Mouse (Mus musculus): ENCODE results near the gene Phxr2. TPM values are rescaled to one million over a fixed set of nuclear protein-coding genes. Genes with fewer than 3 reads are reported as not detected.

Gene Phxr2
- total and polyA plus RNA-seq, 3 experiments, result not detected

- dilution Hi-C loops (cut with MboI; ENCODE audit: extremely low pct_ligation_motif_present, extremely low pct_unique_long_range_greater_than_20kb, low sequenced_read_pairs) (no loop called here), in situ Hi-C loops (cut with MboI; ENCODE audit: low pct_ligation_motif_present, low pct_unique_long_range_greater_than_20kb, low sequenced_read_pairs) (no loop called here)
- DNase-seq (ENCODE audit: extremely low read depth), result no peak
- no peak overlapping the region for H3K27ac ChIP-seq (ENCODE audit: insufficient read depth, low read depth)
- H3K4me2 ChIP-seq (ENCODE audit: insufficient read depth, low read depth, poor library complexity, severe bottlenecking), result no peak overlapping the region
- H3K9ac ChIP-seq (ENCODE audit: insufficient read depth, low read depth), result no peak overlapping the region
- no peaks in the 10 kb centered on the region for H3K79me2 ChIP-seq (replicated peaks; ENCODE audit: control insufficient read depth, extremely low read depth, insufficient read depth, poor library complexity, severe bottlenecking)
- H3K4me1 ChIP-seq (ENCODE audit: control insufficient read depth in 1 of 2, insufficient read depth in 2 of 2), result peaks cover 2 to 20% of the 10 kb centered on the region in 2 experiments; a peak in 3 of 4 replicates
- H3K27me3 ChIP-seq (replicated peaks), result no peaks in the 10 kb centered on the region
- no peak overlapping the region for H3K4me3 ChIP-seq (replicated peaks in 1 of 3; ENCODE audit: low read depth in 2 of 3, low read length in 2 of 3, poor library complexity in 1 of 3)
- peaks cover 0 to 25% of the 10 kb centered on the region in 2 experiments for H3K36me3 ChIP-seq (replicated peaks in 1 of 2; ENCODE audit: control insufficient read depth in 1 of 2, insufficient read depth in 1 of 2, low read length in 1 of 2)
- no peak for TF ChIP-seq GABPA (IDR thresholded peaks at IDR 0.05; ENCODE audit: insufficient replicate concordance, low read depth, low read length)
- no peaks in the 10 kb centered on the region for H3K9me3 ChIP-seq (replicated peaks; ENCODE audit: low read length)
Measured at GRCm38 (mm10) chr10:99116237-99116632, 9.9 kb downstream of the Phxr2 start.

- Histone ChIP-seq H3K9me3 (replicated peaks; ENCODE audit: low read length) (no peaks in the 10 kb centered on the region), H3K4me3 (replicated peaks in 1 of 3; ENCODE audit: low read depth in 2 of 3, low read length in 2 of 3, poor library complexity in 1 of 3) (no peak overlapping the region), H3K9ac (ENCODE audit: insufficient read depth, low read depth) (no peak overlapping the region), H3K4me1 (ENCODE audit: control insufficient read depth in 1 of 2, insufficient read depth in 2 of 2) (peaks cover 6 to 26% of the 10 kb centered on the region in 2 experiments; a peak in 3 of 4 replicates), H3K4me2 (ENCODE audit: insufficient read depth, low read depth, poor library complexity, severe bottlenecking) (no peak overlapping the region), H3K27me3 (replicated peaks) (no peaks in the 10 kb centered on the region), H3K27ac (ENCODE audit: insufficient read depth, low read depth) (no peak overlapping the region), H3K36me3 (replicated peaks in 1 of 2; ENCODE audit: control insufficient read depth in 1 of 2, insufficient read depth in 1 of 2, low read length in 1 of 2) (peaks cover 0 to 30% of the 10 kb centered on the region in 2 experiments), H3K79me2 (replicated peaks; ENCODE audit: control insufficient read depth, extremely low read depth, insufficient read depth, poor library complexity, severe bottlenecking) (no peaks in the 10 kb centered on the region)
- in situ Hi-C loops (cut with MboI; ENCODE audit: low pct_ligation_motif_present, low pct_unique_long_range_greater_than_20kb, low sequenced_read_pairs), result no loop called here
- no peak for DNase-seq (ENCODE audit: extremely low read depth)
- dilution Hi-C loops (cut with MboI; ENCODE audit: extremely low pct_ligation_motif_present, extremely low pct_unique_long_range_greater_than_20kb, low sequenced_read_pairs), result no loop called here
- TF ChIP-seq ELF1 (IDR thresholded peaks at IDR 0.05; ENCODE audit: low read depth, low read length) (no peak), ZC3H11A (IDR thresholded peaks at IDR 0.05; ENCODE audit: low read depth, low read length) (no peak)
Measured at GRCm38 (mm10) chr10:99115471-99116236, 10.5 kb downstream of the Phxr2 start.

- no peaks in the 10 kb centered on the region for H3K27me3 ChIP-seq (replicated peaks)
- peaks cover 10% of the 10 kb centered on the region for H3K9me3 ChIP-seq (replicated peaks; ENCODE audit: low read length)
- H3K4me1 ChIP-seq (ENCODE audit: control insufficient read depth in 1 of 2, insufficient read depth in 2 of 2), result peaks cover 6 to 26% of the 10 kb centered on the region in 2 experiments; a peak in 3 of 4 replicates
- TF ChIP-seq MEF2A (IDR thresholded peaks at IDR 0.05; ENCODE audit: borderline replicate concordance, low read depth, low read length), result no peak
- TF ChIP-seq IRF4 (IDR thresholded peaks at IDR 0.05; ENCODE audit: low read depth, low read length), result no peak
- no peak for TF ChIP-seq POLR2AphosphoS2 (IDR thresholded peaks at IDR 0.05; ENCODE audit: low read depth, low read length)
- no peak for TF ChIP-seq ZKSCAN1 (IDR thresholded peaks at IDR 0.05; ENCODE audit: borderline replicate concordance, low read depth, low read length)
- TF ChIP-seq PAX5 (IDR thresholded peaks at IDR 0.05; ENCODE audit: low read length), result no peak
- no peak for TF ChIP-seq RAD21 (IDR thresholded peaks at IDR 0.05; ENCODE audit: low read depth, low read length)
- no peak for TF ChIP-seq ETS1 (conservative IDR thresholded peaks at IDR 0.05; ENCODE audit: low read depth, low read length)
- no peak for TF ChIP-seq MAX (IDR thresholded peaks at IDR 0.05; ENCODE audit: low read length)
- no peak for TF ChIP-seq SMC3 (IDR thresholded peaks at IDR 0.05; ENCODE audit: low read depth, low read length)
- TF ChIP-seq CHD1 (IDR thresholded peaks at IDR 0.05; ENCODE audit: low read depth, low read length), result no peak
- H3K4me3 ChIP-seq (replicated peaks in 1 of 3; ENCODE audit: low read depth in 2 of 3, low read length in 2 of 3, poor library complexity in 1 of 3), result no peak overlapping the region
- no peak overlapping the region for H3K9ac ChIP-seq (ENCODE audit: insufficient read depth, low read depth)
- no peaks in the 10 kb centered on the region for H3K79me2 ChIP-seq (replicated peaks; ENCODE audit: control insufficient read depth, extremely low read depth, insufficient read depth, poor library complexity, severe bottlenecking)
- dilution Hi-C loops (cut with MboI; ENCODE audit: extremely low pct_ligation_motif_present, extremely low pct_unique_long_range_greater_than_20kb, low sequenced_read_pairs), result no loop called here
- H3K36me3 ChIP-seq (replicated peaks in 1 of 2; ENCODE audit: control insufficient read depth in 1 of 2, insufficient read depth in 1 of 2, low read length in 1 of 2), result peaks cover 5 to 38% of the 10 kb centered on the region in 2 experiments
- no peak overlapping the region for H3K4me2 ChIP-seq (ENCODE audit: insufficient read depth, low read depth, poor library complexity, severe bottlenecking)
- H3K27ac ChIP-seq (ENCODE audit: insufficient read depth, low read depth), result no peak overlapping the region
- no peak for DNase-seq (ENCODE audit: extremely low read depth)
- in situ Hi-C loops (cut with MboI; ENCODE audit: low pct_ligation_motif_present, low pct_unique_long_range_greater_than_20kb, low sequenced_read_pairs), result no loop called here
Measured at GRCm38 (mm10) chr10:99114295-99114694, 11.8 kb downstream of the Phxr2 start.

Measured in CH12.LX (cell line).